ENCODE assay signal across 8 mouse cellular contexts in the genomic region with DNA sequence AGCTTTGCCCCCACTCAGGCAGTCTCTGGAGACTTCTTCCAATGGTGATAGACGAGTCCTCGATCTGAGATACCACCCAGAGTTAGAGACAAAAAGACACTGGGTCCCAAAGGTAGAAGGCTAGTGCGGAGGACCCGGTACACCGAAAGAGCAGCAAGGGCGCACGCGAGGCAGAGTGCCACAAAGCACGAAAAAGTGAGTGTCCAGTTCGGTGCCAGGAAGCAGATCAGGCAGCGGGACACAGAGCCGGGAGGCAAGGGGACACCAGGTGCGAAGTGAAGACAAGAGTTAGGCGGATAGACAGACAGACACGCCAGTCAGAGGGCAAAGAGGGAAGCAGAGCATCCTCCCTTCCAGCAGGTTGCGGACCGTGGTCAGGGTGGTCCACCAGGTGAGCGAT. TPM values are rescaled to one million over a fixed set of nuclear protein-coding genes. Genes with fewer than 3 reads are reported as not detected.
DNase-seq lines count a peak whose midpoint lies in the region; ATAC-seq lines count a peak whose summit lies in the region.

A gene (plus strand): TSS at position 252 of the 400 bp plus-strand sequence.

- WGBS in limb, embryonic 13.5 days: 1% methylated on average over 18 of the region's 18 CpGs

- H3K9ac ChIP-seq in limb, embryonic 13.5 days: peak within 1 kb of the TSS; percentile 87

- H3K36me3 ChIP-seq in limb, embryonic 13.5 days: no peaks in the 10 kb centered on the region

- H3K27ac ChIP-seq in limb, embryonic 13.5 days: peak within 1 kb of the TSS; percentile 67; the same call in 1 of the 2 replicates

- H3K4me1 ChIP-seq in limb, embryonic 13.5 days: peaks cover 15% of the 10 kb centered on the region

- H3K4me2 ChIP-seq in limb, embryonic 13.5 days (replicated peaks): peak within 1 kb of the TSS; percentile 91

- peaks cover 23% of the 10 kb centered on the region for H3K27me3 ChIP-seq in limb, embryonic 13.5 days

- intact Hi-C loops in heart, postnatal 25 days (cut with DNase I): no loop called here

- peak within 1 kb of the TSS; percentile 79 for H3K4me3 ChIP-seq in limb, embryonic 13.5 days

- no peak for DNase-seq in adrenal gland, adult 18-20 months (ENCODE audit: low spot score in 2 of 2)
- no peak for DNase-seq in adrenal gland, adult (ENCODE audit: inconsistent age in 2 of 2, low spot score in 1 of 2)
- DNase-seq in urinary bladder, adult 2 months (ENCODE audit: low spot score): no peak
- DNase-seq in urinary bladder, postnatal 36 days (ENCODE audit: low spot score in 2 of 2): no peak
- DNase-seq in heart, postnatal 25 days (ENCODE audit: low spot score): no peak
- DNase-seq in yolk sac, embryonic 10.5 days (ENCODE audit: low spot score): peak; percentile 17

- ATAC-seq in limb, embryonic 13.5 days (ENCODE audit: low FRiP score, low read depth): peak; percentile 21; the same call in 1 of the 2 replicates
- ATAC-seq in monocyte, adult 5-6 weeks (replicated peaks; ENCODE audit: insufficient number of reproducible peaks, low FRiP score, low TSS enrichment, poor library complexity, severe bottlenecking): no peak

- H3K9me3 ChIP-seq in limb, embryonic 13.5 days: no peaks in the 10 kb centered on the region

RNA-seq across cellular contexts. Expression of the gene that starts here (rescaled TPM):
- total RNA-seq in adrenal gland, adult 18-20 months (2021): 10 to 100 TPM; 20.2 to 21.6 TPM
- 25.3 and 28.7 TPM in 2 replicates for polyA plus RNA-seq in urinary bladder, adult 2 months (2012; rRNA removed)
- total RNA-seq in heart, postnatal 25 days (2021): 10 to 100 TPM; 11.9 to 12.8 TPM
- polyA plus RNA-seq in limb, embryonic 13.5 days (2015; fragmentation: Nextera tagmentation; extraction: Ambion mirVana): 78.3 and 85.2 TPM in 2 replicates
- 1.5 to 7.6 TPM (median 6.4 TPM) in 3 replicates for total RNA-seq in monocyte, adult 5-6 weeks (2017)
